Mouse (Mus musculus): ENCODE results near the gene Clvs2. TPM values are rescaled to one million over a fixed set of nuclear protein-coding genes. Genes with fewer than 3 reads are reported as not detected.

Gene Clvs2
- 0.04 TPM in 1 of 2 replicates, not detected in the other for polyA plus RNA-seq (2012; rRNA removed)

DNA sequence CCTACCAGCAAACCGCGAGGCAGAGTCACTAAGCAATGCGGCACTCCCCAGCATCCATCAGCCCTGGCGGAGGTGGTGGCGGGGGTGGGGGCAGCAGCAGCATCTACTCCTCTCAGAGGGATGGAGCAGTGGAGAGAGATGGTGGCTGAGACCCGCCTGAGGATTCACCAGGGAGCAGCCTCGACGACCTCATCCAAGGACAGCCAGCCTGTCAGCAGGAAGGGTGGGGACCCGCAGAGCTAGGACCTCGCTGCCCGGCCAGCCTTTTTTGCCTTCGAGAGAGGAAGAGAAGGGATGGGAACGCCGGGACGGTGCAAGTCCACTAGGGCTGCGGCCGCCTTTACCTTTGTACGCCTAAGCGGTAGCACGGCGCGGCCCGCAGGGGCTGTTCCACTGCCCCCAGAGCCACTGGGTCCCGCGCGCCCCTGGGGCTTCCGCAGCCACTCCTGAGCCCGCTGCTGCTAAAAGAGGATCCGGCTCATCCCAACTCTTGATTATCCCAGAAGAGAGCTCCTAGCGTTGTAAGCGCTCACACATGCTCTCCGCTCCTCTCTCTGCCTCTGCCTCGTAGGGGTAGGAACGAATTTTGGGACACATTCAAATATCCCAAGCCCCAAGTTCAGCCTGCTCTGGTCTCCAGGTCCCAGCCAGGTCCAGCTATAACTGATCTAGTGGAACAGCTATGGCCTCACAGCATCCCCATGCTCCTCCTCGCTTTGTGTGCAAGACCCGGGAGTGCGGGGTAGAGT, at the start of gene Clvs2:
Gene Clvs2, minus strand, starts transcription at position 639 of the 749 bp plus-strand sequence.
- DNase-seq (ENCODE audit: low read depth, low spot score) = no peak
- 9% methylated on average over 37 of the region's 37 CpGs for WGBS

DNA sequence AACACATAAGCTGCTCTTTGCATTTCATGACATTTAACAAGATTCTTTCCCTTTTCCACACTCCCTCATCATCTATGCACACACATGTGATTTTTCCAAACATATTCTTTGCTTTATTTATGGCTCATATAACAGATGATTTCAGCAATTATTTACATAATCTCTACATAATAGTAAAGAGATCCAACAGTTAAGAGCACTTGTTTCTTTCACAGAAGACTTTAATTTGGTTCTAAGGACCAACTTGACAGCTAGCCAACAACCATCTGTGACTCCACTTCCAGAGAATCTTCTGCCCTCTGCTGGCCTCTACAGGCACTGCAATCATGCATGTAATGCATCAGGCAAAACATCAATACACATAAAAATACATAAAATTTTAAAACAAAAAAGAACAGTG, 28.6 kb upstream of the Clvs2 start:
- no peak for DNase-seq (ENCODE audit: low read depth, low spot score)

DNA sequence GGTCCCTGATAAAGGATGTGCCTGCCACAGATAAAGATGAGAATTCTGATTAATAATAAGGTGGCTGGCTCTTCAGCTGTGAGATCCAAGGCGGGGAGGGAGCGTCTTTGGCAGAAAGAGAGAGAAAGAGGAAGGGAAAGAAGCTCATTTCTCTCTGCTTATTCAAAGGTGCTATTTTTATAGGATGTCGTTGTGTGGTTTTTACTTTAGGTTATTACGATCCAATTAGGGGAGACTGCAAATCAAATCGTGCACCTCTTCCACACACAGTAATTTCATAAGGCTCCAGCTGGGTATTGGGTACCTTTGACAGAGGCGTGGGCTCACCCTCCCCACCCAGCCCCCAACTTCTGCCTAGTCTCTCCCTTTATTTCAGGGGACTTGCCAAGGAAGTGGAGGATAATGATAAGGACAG, 985 bp downstream of the Clvs2 start:
- 34% methylated on average over 6 of the region's 6 CpGs for WGBS
- no peak for DNase-seq (ENCODE audit: low read depth, low spot score)

DNA sequence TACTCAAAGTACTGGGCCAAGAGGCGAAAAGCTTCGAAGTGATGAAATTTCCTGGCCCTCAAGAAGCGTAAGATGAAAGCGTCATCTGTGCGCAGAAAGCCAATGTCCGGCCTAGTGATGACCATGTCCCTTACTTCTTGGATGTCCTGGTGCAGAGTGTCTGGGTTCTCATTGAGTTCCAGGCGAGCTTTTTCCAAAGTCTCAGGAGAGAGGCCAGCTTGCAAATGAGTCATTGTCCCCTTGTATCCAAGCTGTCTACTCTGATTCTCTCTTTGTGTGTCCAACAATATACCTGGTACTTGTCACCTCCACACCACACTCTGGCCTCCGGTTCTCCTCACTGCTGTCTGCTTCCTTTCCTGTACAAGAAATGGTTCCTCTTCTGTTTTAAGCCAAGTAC, 1.9 kb downstream of the Clvs2 start:
- no peak for DNase-seq (ENCODE audit: low read depth, low spot score)
- 88% methylated on average over 8 of the region's 8 CpGs for WGBS

DNA sequence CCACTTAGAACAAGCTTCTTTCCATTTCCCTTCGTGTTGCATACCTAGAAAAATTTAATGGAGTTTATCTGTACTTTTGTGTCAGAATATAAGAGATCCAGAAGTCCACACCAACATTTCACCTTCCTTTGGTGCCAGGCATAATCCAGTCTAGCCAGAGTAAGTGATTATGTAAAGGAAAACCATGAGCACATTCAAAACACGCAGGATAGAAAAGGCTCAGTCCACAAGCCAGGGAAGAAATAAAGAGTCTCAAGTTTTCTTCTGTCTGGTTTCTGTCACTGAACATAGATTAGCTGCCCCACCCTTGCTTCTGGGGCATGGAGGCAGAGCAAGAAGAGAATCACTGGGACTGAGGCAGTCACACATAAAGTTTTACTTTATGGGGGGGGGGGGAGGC, 8.4 kb downstream of the Clvs2 start:
- 54% methylated on average over 2 of the region's 2 CpGs for WGBS
- DNase-seq (ENCODE audit: low read depth, low spot score) = no peak

DNA sequence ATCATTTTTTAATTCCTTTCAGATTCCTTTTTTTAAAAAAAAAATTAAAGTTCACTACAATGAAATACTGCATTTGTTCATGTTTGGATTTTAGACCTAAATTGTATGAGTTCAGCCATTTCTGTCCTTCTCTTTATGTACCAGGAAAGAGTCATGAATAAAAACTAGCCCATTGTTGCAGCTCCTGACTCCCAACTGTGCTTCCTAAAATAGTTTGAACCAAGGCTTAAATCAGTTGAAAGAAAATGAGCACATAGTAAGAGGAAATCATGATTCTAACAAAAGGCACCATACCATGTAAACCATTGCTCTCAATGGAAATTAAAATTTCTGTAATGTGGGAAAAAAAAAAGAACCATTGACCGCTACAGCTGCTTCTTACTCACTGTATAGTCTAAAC, 11.4 kb downstream of the Clvs2 start:
- DNase-seq (ENCODE audit: low read depth, low spot score) = no peak
- 90% methylated on average over 1 of the region's 1 CpGs for WGBS

DNA sequence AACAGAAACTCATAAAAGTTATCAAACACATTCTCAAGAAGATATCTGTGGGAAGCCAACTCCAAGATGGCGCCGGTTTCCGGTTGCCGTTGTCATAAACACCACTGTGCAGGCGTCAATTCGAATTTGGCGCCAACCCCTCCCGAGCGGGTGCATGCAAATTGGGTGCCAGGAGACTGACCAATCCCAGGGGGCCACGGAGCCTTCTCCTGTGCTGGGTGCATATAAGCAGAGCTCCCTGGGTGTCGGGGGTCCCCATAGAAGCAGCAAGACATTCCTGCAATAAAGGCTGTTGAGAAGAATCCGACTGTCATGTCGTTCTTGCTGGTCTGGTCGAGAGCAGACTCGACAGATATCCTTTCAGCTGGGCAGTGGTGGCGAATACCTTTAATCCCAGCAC, 31.8 kb downstream of the Clvs2 start:
- WGBS = 91% methylated on average over 16 of the region's 16 CpGs
- no peak for DNase-seq (ENCODE audit: low read depth, low spot score)

DNA sequence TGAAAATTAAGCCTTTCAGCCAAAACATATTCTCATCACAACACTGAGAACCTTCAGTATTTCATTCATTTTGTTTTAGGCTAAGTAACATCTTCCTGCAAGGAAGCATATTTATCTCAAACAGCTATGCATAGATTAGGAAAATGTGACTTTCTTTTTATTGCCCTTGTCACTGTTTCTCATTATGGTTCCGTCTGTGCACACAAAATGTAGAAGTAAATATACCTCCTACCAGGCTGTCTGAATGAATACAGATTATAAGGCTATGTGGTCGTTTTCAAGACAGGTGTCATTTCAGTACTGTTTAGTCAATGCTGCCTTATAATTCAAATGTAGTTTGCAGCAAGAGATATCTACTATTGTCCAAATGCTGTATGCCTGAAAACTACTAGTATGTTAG, 35.8 kb downstream of the Clvs2 start:
- WGBS = 42% methylated on average over 2 of the region's 2 CpGs

DNA sequence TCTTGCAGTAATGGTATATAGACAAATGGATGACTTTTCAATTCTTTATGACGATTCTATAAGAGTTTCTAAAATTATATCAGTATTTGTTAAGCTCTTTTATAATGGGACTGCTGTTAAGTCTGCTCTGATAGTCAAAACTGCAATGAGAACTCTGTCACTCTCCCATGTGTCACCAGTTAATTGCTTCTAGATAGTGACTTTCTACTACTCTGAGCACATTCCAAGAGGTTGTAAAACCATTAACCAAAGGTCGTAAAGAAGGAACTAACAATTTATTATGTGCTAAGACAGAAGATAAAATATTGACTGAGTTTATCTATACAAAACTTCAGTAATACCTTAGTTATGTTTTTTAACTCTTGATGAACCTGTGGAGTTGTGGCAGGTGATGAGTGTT, 37.5 kb downstream of the Clvs2 start:
- 18% methylated on average over 2 of the region's 2 CpGs for WGBS
- DNase-seq (ENCODE audit: low read depth, low spot score) = no peak

More for the DNA sequence above, 35.8 kb downstream of the Clvs2 start:
- no peak for DNase-seq (ENCODE audit: low read depth, low spot score)

DNA sequence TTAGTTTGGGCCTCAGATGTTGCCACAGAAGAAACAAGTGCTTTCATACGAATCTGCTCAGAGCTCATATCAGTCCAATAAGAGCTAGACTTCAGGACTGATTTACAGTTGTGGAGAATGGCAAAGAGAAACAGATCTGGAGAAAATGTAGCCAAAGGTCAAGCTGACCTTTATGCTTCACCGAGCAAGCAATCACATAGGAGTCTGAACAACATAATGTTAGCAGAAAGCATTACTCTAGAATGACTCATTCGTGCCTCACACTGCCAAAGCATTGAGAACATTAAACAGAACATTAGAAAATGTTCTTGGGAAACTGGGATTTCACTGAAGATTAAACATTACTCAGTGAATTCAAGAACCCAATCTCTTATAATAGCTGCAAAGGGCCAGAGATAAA, 66.5 kb downstream of the Clvs2 start:
- DNase-seq (ENCODE audit: low read depth, low spot score) = no peak
- 13% methylated on average over 3 of the region's 3 CpGs for WGBS

DNA sequence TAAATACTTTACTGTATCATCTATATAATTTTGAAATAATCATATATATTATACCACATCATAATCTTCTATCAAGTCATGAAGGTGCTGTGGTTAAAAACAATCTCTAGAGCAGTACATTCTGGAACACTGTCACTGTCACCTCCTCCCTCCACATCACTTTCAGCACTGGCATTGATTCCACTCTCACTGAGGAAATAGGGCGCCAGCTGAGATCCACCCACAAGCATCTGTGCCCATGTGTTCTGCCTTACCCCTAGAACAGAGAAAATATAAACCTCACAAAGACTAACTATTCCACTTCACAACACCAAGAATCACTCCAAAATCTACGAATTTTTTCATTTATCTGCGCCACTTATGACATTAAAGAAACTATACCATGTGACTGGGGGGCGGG, 84.2 kb downstream of the Clvs2 start:
- 81% methylated on average over 4 of the region's 4 CpGs for WGBS
- DNase-seq (ENCODE audit: low read depth, low spot score) = no peak

Other genes with a start within 250 kb of the Clvs2 start
- gene Sult3a2, start 161.9 kb upstream of the Clvs2 start, polyA plus RNA-seq (2012; rRNA removed) = not detected in 2 replicates
- not detected in 2 replicates for gene Sult3a1, start 233.0 kb upstream of the Clvs2 start, polyA plus RNA-seq (2012; rRNA removed)